12 mouse cellular contexts compared by ENCODE assay signal in genomic region chr6:71060116-71060515, GRCm38 (mm10).
DNase-seq lines count a peak whose midpoint lies in the region; ATAC-seq lines count a peak whose summit lies in the region.
"Had no signal": no experiment of that assay in that cellular context is flagged by ENCODE, and none has a peak within 500 bp of the region (broad histone marks: within the 10 kb centered on the region; RNA-seq: fewer than 3 reads in every experiment).

No protein-coding gene starts in this region.

- no peak overlapping the region for H3K9ac ChIP-seq in limb, embryonic 13.5 days
- H3K9ac ChIP-seq in forebrain, embryonic 14.5 days (ENCODE audit: low read length), result no peak overlapping the region
- H3K9ac ChIP-seq: liver, embryonic 15.5 days; midbrain, embryonic 15.5 days had no signal

- H3K4me3 ChIP-seq in limb, embryonic 13.5 days, result no peak overlapping the region
- H3K4me3 ChIP-seq in forebrain, embryonic 14.5 days (ENCODE audit: low read depth, low read length), result no peak overlapping the region
- H3K4me3 ChIP-seq: liver, embryonic 15.5 days; midbrain, embryonic 15.5 days had no signal

- H3K27ac ChIP-seq in limb, embryonic 13.5 days, result no peak overlapping the region
- no peak overlapping the region for H3K27ac ChIP-seq in forebrain, embryonic 14.5 days (ENCODE audit: low read depth, low read length)
- H3K27ac ChIP-seq: liver, embryonic 15.5 days; midbrain, embryonic 15.5 days had no signal

- ATAC-seq in limb, embryonic 13.5 days (ENCODE audit: low FRiP score, low read depth), result 0 out of 2 replicates have a peak, but pooled peaks have one; percentile 28
- ATAC-seq in forebrain, embryonic 14.5 days, result no peak
- ATAC-seq: intestine, embryonic 16.5 days; midbrain, embryonic 15.5 days had no signal

- DNase-seq in adrenal gland, adult 2 months, result peak; percentile 42
- no peak for DNase-seq in adrenal gland, postnatal 4 days (ENCODE audit: low spot score in 2 of 2)
- DNase-seq in left cerebral cortex, postnatal 4 days, result peak; percentile 58
- DNase-seq in left cerebral cortex, postnatal 10 days (ENCODE audit: extremely low spot score in 1 of 2, low spot score in 2 of 2), result no peak
- peak; percentile 13 to 20 for DNase-seq in adrenal gland, postnatal 36 days
- DNase-seq in left cerebral cortex, postnatal 14 days (ENCODE audit: low spot score in 2 of 2), result no peak
- no peak for DNase-seq in forebrain, embryonic 14.5 days (ENCODE audit: low spot score)
- DNase-seq: heart, postnatal 10 days had no signal

- peaks cover 8% of the 10 kb centered on the region for H3K4me1 ChIP-seq in limb, embryonic 13.5 days
- no peaks in the 10 kb centered on the region for H3K4me1 ChIP-seq in forebrain, embryonic 14.5 days (ENCODE audit: control insufficient read depth, insufficient read depth, low read length)
- H3K4me1 ChIP-seq: liver, embryonic 15.5 days; midbrain, embryonic 15.5 days had no signal

- H3K4me2 ChIP-seq in limb, embryonic 13.5 days (replicated peaks), result no peak overlapping the region
- no peak overlapping the region for H3K4me2 ChIP-seq in forebrain, embryonic 14.5 days (ENCODE audit: low read length)
- H3K4me2 ChIP-seq: liver, embryonic 15.5 days; midbrain, embryonic 15.5 days had no signal

- intact Hi-C loops in left cerebral cortex, postnatal 4 days (cut with DNase I), result no loop called here
- intact Hi-C loops in left cerebral cortex, postnatal 10 days (cut with DNase I), result no loop called here
- intact Hi-C loops in left cerebral cortex, postnatal 14 days (cut with DNase I), result no loop called here

- no peaks in the 10 kb centered on the region for H3K9me3 ChIP-seq in limb, embryonic 13.5 days
- H3K9me3 ChIP-seq in forebrain, embryonic 14.5 days (replicated peaks; ENCODE audit: control insufficient read depth, low read length), result no peaks in the 10 kb centered on the region
- H3K9me3 ChIP-seq: liver, embryonic 15.5 days; midbrain, embryonic 15.5 days had no signal

- H3K27me3 ChIP-seq in limb, embryonic 13.5 days, result no peaks in the 10 kb centered on the region
- H3K27me3 ChIP-seq in forebrain, embryonic 14.5 days (replicated peaks; ENCODE audit: control insufficient read depth, insufficient read depth, low read length), result no peaks in the 10 kb centered on the region
- H3K27me3 ChIP-seq: liver, embryonic 15.5 days; midbrain, embryonic 15.5 days had no signal

- 10% methylated on average over 7 of the region's 7 CpGs for WGBS in limb, embryonic 13.5 days
- WGBS in forebrain, embryonic 14.5 days, result 76% methylated on average over 7 of the region's 7 CpGs

- no peaks in the 10 kb centered on the region for H3K36me3 ChIP-seq in limb, embryonic 13.5 days
- no peaks in the 10 kb centered on the region for H3K36me3 ChIP-seq in forebrain, embryonic 14.5 days (ENCODE audit: control insufficient read depth, insufficient read depth, low read length)
- H3K36me3 ChIP-seq: liver, embryonic 15.5 days; midbrain, embryonic 15.5 days had no signal

Comparison
In these comparisons a context has a peak if more than half of its experiments do, and no peak if none do; other contexts are left out.
1. DNase-seq: peak in adrenal gland, adult 2 months (single experiment), left cerebral cortex, postnatal 4 days (single experiment) and adrenal gland, postnatal 36 days (2 of 2); none in adrenal gland, postnatal 4 days (0 of 2), left cerebral cortex, postnatal 10 days (0 of 2), left cerebral cortex, postnatal 14 days (0 of 2) and forebrain, embryonic 14.5 days (single experiment).